9 mouse cellular contexts compared by ENCODE assay signal in genomic region chr11:70228828-70229227, GRCm38 (mm10). TPM values are rescaled to one million over a fixed set of nuclear protein-coding genes. Genes with fewer than 3 reads are reported as not detected.
A peak's percentile ranks its signal among the peaks of the same experiment; 100 is the strongest.
DNase-seq lines count a peak whose midpoint lies in the region; ATAC-seq and TF ChIP-seq lines count a peak whose summit lies in the region.
"Had no signal": no experiment of that assay in that cellular context is flagged by ENCODE, and none has a peak within 500 bp of the region (broad histone marks: within the 10 kb centered on the region; RNA-seq: fewer than 3 reads in every experiment).

No protein-coding gene starts in this region.

- 1% methylated on average over 19 of the region's 19 CpGs for WGBS in intestine, postnatal 0 days
- WGBS in liver, embryonic 11.5 days = 2% methylated on average over 19 of the region's 19 CpGs
- 2% methylated on average over 19 of the region's 19 CpGs for whole genome bisulfite sequencing in stomach, embryonic 14.5 days

- peak overlapping the region; percentile 35 for H3K4me3 ChIP-seq in intestine, postnatal 0 days (ENCODE audit: low read depth, low read length)
- H3K4me3 ChIP-seq in liver, embryonic 11.5 days (ENCODE audit: low read depth, low read length) = peak overlapping the region; percentile 37
- H3K4me3 ChIP-seq in stomach, embryonic 14.5 days (ENCODE audit: low read depth, low read length) = peak overlapping the region; percentile 30

- peak overlapping the region; percentile 54; the same call in 1 of the 2 replicates for H3K27ac ChIP-seq in intestine, postnatal 0 days (ENCODE audit: low read depth, low read length)
- no peak overlapping the region for H3K27ac ChIP-seq in liver, embryonic 11.5 days (ENCODE audit: low read depth, low read length)
- peak overlapping the region; percentile 63; the same call in 1 of the 2 replicates for H3K27ac ChIP-seq in stomach, embryonic 14.5 days (ENCODE audit: low read length)

- DNase-seq in urinary bladder, postnatal 14 days (ENCODE audit: low spot score) = peak; percentile 83
- DNase-seq in urinary bladder, adult 2 months (ENCODE audit: low spot score) = no peak
- peak; percentile 89 for DNase-seq in embryo, embryonic 11 days
- DNase-seq in heart, adult 18-20 months = peak; percentile 92
- DNase-seq in liver, embryonic 11.5 days (ENCODE audit: low spot score) = peak; percentile 75

- peak; percentile 44; the same call in 1 of the 2 replicates for ATAC-seq in intestine, postnatal 0 days
- ATAC-seq in liver, embryonic 11.5 days (replicated peaks; ENCODE audit: low FRiP score) = peak; percentile 75
- peak; percentile 59 for ATAC-seq in monocyte, adult 5-6 weeks (replicated peaks; ENCODE audit: insufficient number of reproducible peaks, low FRiP score, low TSS enrichment, poor library complexity, severe bottlenecking)
- peak; percentile 64; the same call in 1 of the 2 replicates for ATAC-seq in stomach, embryonic 14.5 days (ENCODE audit: insufficient number of reproducible peaks, insufficient read depth, low FRiP score, low read depth)
- ATAC-seq: Patski had no signal

- H3K9me3 ChIP-seq in intestine, postnatal 0 days (ENCODE audit: control insufficient read depth) = no peaks in the 10 kb centered on the region
- no peaks in the 10 kb centered on the region for H3K9me3 ChIP-seq in liver, embryonic 11.5 days (ENCODE audit: control insufficient read depth, low read length)
- no peaks in the 10 kb centered on the region for H3K9me3 ChIP-seq in stomach, embryonic 14.5 days (ENCODE audit: control insufficient read depth, low read depth, low read length)

- H3K4me2 ChIP-seq in intestine, postnatal 0 days (replicated peaks; ENCODE audit: low read depth) = peak overlapping the region; percentile 72
- peak overlapping the region; percentile 66 for H3K4me2 ChIP-seq in liver, embryonic 11.5 days
- peak overlapping the region; percentile 53 for H3K4me2 ChIP-seq in stomach, embryonic 14.5 days (replicated peaks; ENCODE audit: low read depth, low read length)

- H3K9ac ChIP-seq in intestine, postnatal 0 days (ENCODE audit: low read depth, low read length) = 0 out of 2 replicates have a peak overlapping the region, but pooled peaks have one; percentile 26
- peak overlapping the region; percentile 36; the same call in 1 of the 2 replicates for H3K9ac ChIP-seq in liver, embryonic 11.5 days (ENCODE audit: low read depth, low read length)
- peak overlapping the region; percentile 14; the same call in 1 of the 2 replicates for H3K9ac ChIP-seq in stomach, embryonic 14.5 days (replicated peaks; ENCODE audit: low read depth, low read length)

- peaks cover 9% of the 10 kb centered on the region; the same call in 1 of the 2 replicates for H3K4me1 ChIP-seq in intestine, postnatal 0 days (replicated peaks; ENCODE audit: control insufficient read depth, insufficient read depth, low read length)
- peaks cover 31% of the 10 kb centered on the region for H3K4me1 ChIP-seq in liver, embryonic 11.5 days (replicated peaks; ENCODE audit: control insufficient read depth, insufficient read depth, low read length)
- peaks cover 6% of the 10 kb centered on the region; the same call in 1 of the 2 replicates for H3K4me1 ChIP-seq in stomach, embryonic 14.5 days (ENCODE audit: control insufficient read depth, insufficient read depth, low read length)

- H3K36me3 ChIP-seq in intestine, postnatal 0 days (ENCODE audit: control insufficient read depth, insufficient read depth) = no peaks in the 10 kb centered on the region
- no peaks in the 10 kb centered on the region for H3K36me3 ChIP-seq in liver, embryonic 11.5 days (ENCODE audit: control insufficient read depth, insufficient read depth, low read length)
- H3K36me3 ChIP-seq in stomach, embryonic 14.5 days (ENCODE audit: control insufficient read depth, insufficient read depth, low read length) = no peaks in the 10 kb centered on the region; the same call in 1 of the 2 replicates

- TF ChIP-seq CTCF in intestine, postnatal 0 days (IDR thresholded peaks at IDR 0.05; ENCODE audit: low read depth) = no peak

- H3K27me3 ChIP-seq in intestine, postnatal 0 days (replicated peaks; ENCODE audit: control insufficient read depth, insufficient read depth, low read length) = peaks cover 7% of the 10 kb centered on the region; the same call in 1 of the 2 replicates
- H3K27me3 ChIP-seq in liver, embryonic 11.5 days (replicated peaks; ENCODE audit: control insufficient read depth, insufficient read depth, low read length) = peaks cover 44% of the 10 kb centered on the region
- H3K27me3 ChIP-seq in stomach, embryonic 14.5 days (ENCODE audit: control insufficient read depth, insufficient read depth, low read length) = peaks cover 19% of the 10 kb centered on the region

RNA-seq across cellular contexts. Expression of gene Bcl6b, which starts 0.8 kb away (rescaled TPM):
- polyA plus RNA-seq in urinary bladder, adult 2 months (2012; rRNA removed) = 4.0 and 4.1 TPM in 2 replicates
- 10 to 100 TPM in 1 of 2 experiments, 1 to 10 TPM in 1; 5.5 to 15.5 TPM for total RNA-seq in heart, adult 18-20 months (2021)
- 3.6 and 4.4 TPM in 2 replicates for polyA plus RNA-seq in intestine, postnatal 0 days (2015; fragmentation: Nextera tagmentation; extraction: Ambion mirVana)
- polyA plus RNA-seq in liver, embryonic 11.5 days (2014; fragmentation: Nextera tagmentation; extraction: Ambion mirVana) = 6.8 and 7.3 TPM in 2 replicates
- total RNA-seq in monocyte, adult 5-6 weeks (2017) = not detected in 3 replicates
- polyA plus RNA-seq in stomach, embryonic 14.5 days (2014; fragmentation: Nextera tagmentation; extraction: Ambion mirVana) = 11.3 and 12.0 TPM in 2 replicates
- polyA plus RNA-seq: Patski had no signal

RNA-seq across cellular contexts. Expression of gene Slc16a13, which starts 8.0 kb away (rescaled TPM):
- polyA plus RNA-seq in urinary bladder, adult 2 months (2012; rRNA removed) = 7.0 and 8.5 TPM in 2 replicates
- 1 to 10 TPM; 2.1 to 2.9 TPM for total RNA-seq in heart, adult 18-20 months (2021)
- polyA plus RNA-seq in intestine, postnatal 0 days (2015; fragmentation: Nextera tagmentation; extraction: Ambion mirVana) = 9.9 and 11.4 TPM in 2 replicates
- 9.1 and 10.1 TPM in 2 replicates for polyA plus RNA-seq in liver, embryonic 11.5 days (2014; fragmentation: Nextera tagmentation; extraction: Ambion mirVana)
- total RNA-seq in monocyte, adult 5-6 weeks (2017) = 1.9 to 11.0 TPM (median 3.1 TPM) in 3 replicates
- polyA plus RNA-seq in stomach, embryonic 14.5 days (2014; fragmentation: Nextera tagmentation; extraction: Ambion mirVana) = 5.6 and 8.8 TPM in 2 replicates

RNA-seq across cellular contexts. Expression of gene 0610010K14Rik, which starts 8.9 kb away (rescaled TPM):
- 55.2 and 69.0 TPM in 2 replicates for polyA plus RNA-seq in urinary bladder, adult 2 months (2012; rRNA removed)
- total RNA-seq in heart, adult 18-20 months (2021) = 10 to 100 TPM; 29.1 to 30.6 TPM
- 70.3 and 72.7 TPM in 2 replicates for polyA plus RNA-seq in intestine, postnatal 0 days (2015; fragmentation: Nextera tagmentation; extraction: Ambion mirVana)
- polyA plus RNA-seq in liver, embryonic 11.5 days (2014; fragmentation: Nextera tagmentation; extraction: Ambion mirVana) = 138 and 140 TPM in 2 replicates
- 8.1 to 28.1 TPM (median 18.3 TPM) in 3 replicates for total RNA-seq in monocyte, adult 5-6 weeks (2017)
- 164 and 167 TPM in 2 replicates for polyA plus RNA-seq in stomach, embryonic 14.5 days (2014; fragmentation: Nextera tagmentation; extraction: Ambion mirVana)

RNA-seq across cellular contexts. Expression of gene Gm21988, which starts 10.8 kb away (rescaled TPM):
- polyA plus RNA-seq in urinary bladder, adult 2 months (2012; rRNA removed) = 7.4 and 8.7 TPM in 2 replicates
- total RNA-seq in heart, adult 18-20 months (2021) = 1 to 10 TPM; 2.7 TPM
- polyA plus RNA-seq in intestine, postnatal 0 days (2015; fragmentation: Nextera tagmentation; extraction: Ambion mirVana) = 11.2 and 11.3 TPM in 2 replicates
- polyA plus RNA-seq in liver, embryonic 11.5 days (2014; fragmentation: Nextera tagmentation; extraction: Ambion mirVana) = 7.6 and 9.6 TPM in 2 replicates
- total RNA-seq in monocyte, adult 5-6 weeks (2017) = 3.3 to 5.8 TPM in 2 of 3 replicates, not detected in the other
- 9.2 and 13.3 TPM in 2 replicates for polyA plus RNA-seq in stomach, embryonic 14.5 days (2014; fragmentation: Nextera tagmentation; extraction: Ambion mirVana)

RNA-seq across cellular contexts. Expression of gene Rnasek, which starts 10.8 kb away (rescaled TPM):
- 128 and 143 TPM in 2 replicates for polyA plus RNA-seq in urinary bladder, adult 2 months (2012; rRNA removed)
- 100 to 1,000 TPM in 1 of 2 experiments, 10 to 100 TPM in 1; 97.8 to 102 TPM for total RNA-seq in heart, adult 18-20 months (2021)
- polyA plus RNA-seq in intestine, postnatal 0 days (2015; fragmentation: Nextera tagmentation; extraction: Ambion mirVana) = 628 and 645 TPM in 2 replicates
- 184 and 188 TPM in 2 replicates for polyA plus RNA-seq in liver, embryonic 11.5 days (2014; fragmentation: Nextera tagmentation; extraction: Ambion mirVana)
- total RNA-seq in monocyte, adult 5-6 weeks (2017) = 17.5 to 31.1 TPM (median 23.2 TPM) in 3 replicates
- polyA plus RNA-seq in stomach, embryonic 14.5 days (2014; fragmentation: Nextera tagmentation; extraction: Ambion mirVana) = 157 and 164 TPM in 2 replicates
